Mouse (Mus musculus) CH12.LX (cell line): ENCODE data around the gene Vps29.

Experiments
- CHD2 ChIP-seq: IDR thresholded peaks from 2 replicates; pipeline ENCODE4 v1.6.1; 2011; ENCODE audit warnings: low read length, improper control_type of control experiment
- CTCF ChIP-seq, 2 experiments: IDR thresholded peaks in 1 of 2; conservative IDR thresholded peaks in 1 of 2; 2 replicates each; pipeline ENCODE4 v1.5.1; 2011 to 2012; ENCODE audit warnings: low read depth in 2 of 2, low read length in 2 of 2, improper control_type of control experiment in 1 of 2, inconsistent platforms in 1 of 2, mild to moderate bottlenecking in 1 of 2, moderate library complexity in 1 of 2
- EP300 ChIP-seq: IDR thresholded peaks from 2 replicates; pipeline ENCODE4 v1.6.1; 2011; ENCODE audit warnings: low read length, improper control_type of control experiment
- HCFC1 ChIP-seq: IDR thresholded peaks from 2 replicates; pipeline ENCODE4 v1.6.1; 2012; ENCODE audit warnings: low read depth, mild to moderate bottlenecking, inconsistent platforms, low read length, improper control_type of control experiment
- JUN ChIP-seq: IDR thresholded peaks from 2 replicates; pipeline ENCODE4 v1.6.1; 2011; ENCODE audit warnings: low read depth, mild to moderate bottlenecking, low read length, improper control_type of control experiment, moderate library complexity; ENCODE audit not compliant: insufficient read depth
- NRF1 ChIP-seq: IDR thresholded peaks from 2 replicates; pipeline ENCODE4 v1.6.1; 2014; ENCODE audit warnings: low read depth, mild to moderate bottlenecking, inconsistent platforms, low read length, improper control_type of control experiment, moderate library complexity
- POLR2AphosphoS2 ChIP-seq: IDR thresholded peaks from 2 replicates; pipeline ENCODE4 v1.6.1; 2011; ENCODE audit warnings: low read depth, low read length, improper control_type of control experiment
- SMC3 ChIP-seq: IDR thresholded peaks from 2 replicates; pipeline ENCODE4 v1.6.1; 2011; ENCODE audit warnings: low read depth, low read length, improper control_type of control experiment
- USF1 ChIP-seq: IDR thresholded peaks from 2 replicates; pipeline ENCODE4 v1.6.1; 2014; ENCODE audit warnings: low read depth, mild to moderate bottlenecking, inconsistent platforms, low read length, improper control_type of control experiment

GRCm38 (mm10) chr5:122414351-122414750, 60.2 kb downstream of the Vps29 start:
- TF ChIP-seq HCFC1, result no peak
- no peak for TF ChIP-seq CTCF (conservative IDR thresholded peaks at IDR 0.05 in 1 of 2, IDR thresholded peaks at IDR 0.05 in 1 of 2; ENCODE audit: low read depth in 2 of 2, low read length in 2 of 2)
- TF ChIP-seq SMC3, result no peak
- no peak for TF ChIP-seq EP300
- no peak for TF ChIP-seq USF1
- no peak for TF ChIP-seq POLR2AphosphoS2
- TF ChIP-seq JUN, result no peak
- TF ChIP-seq CHD2, result no peak
- TF ChIP-seq NRF1, result no peak
